Mouse (Mus musculus) ES-Bruce4 (cell line): ENCODE data around the gene Cdc14a.

Source experiments
- CTCF ChIP-seq: IDR thresholded peaks from one replicate; pipeline ENCODE4 v1.8.1; 2011; ENCODE audit warnings: low read depth, low read length
- EP300 ChIP-seq: IDR thresholded peaks from 2 replicates; pipeline ENCODE4 v1.6.1; 2011; ENCODE audit warnings: low read depth, low read length; ENCODE audit not compliant: insufficient read depth

GRCm38 (mm10) chr3:116288833-116289232 lies 135.0 kb downstream of the Cdc14a start:
- no peak for TF ChIP-seq CTCF
- TF ChIP-seq EP300, result no peak
